Mouse (Mus musculus) urinary bladder, postnatal 36 days (tissue): Measurements from ENCODE around the gene Pcif1.

Source experiments
- DNase-seq, 2 experiments: peaks; one replicate each; pipeline ENCODE4 v3.0.0; 2022; ENCODE audit warnings: low spot score in 2 of 2, mixed read lengths in 1 of 2

Pcif1 gene

GRCm38 (mm10) chr2:164918325-164918724, 39.2 kb downstream of the Pcif1 start:
- no peak for DNase-seq

GRCm38 (mm10) chr2:164921984-164922383, 42.9 kb downstream of the Pcif1 start:
- no peak for DNase-seq

- DNase-seq = no peak
Observed at GRCm38 (mm10) chr2:164923291-164923690, 44.2 kb downstream of the Pcif1 start.

GRCm38 (mm10) chr2:164924100-164924857, 45.2 kb downstream of the Pcif1 start:
- DNase-seq = peak; percentile 85 to 88

- DNase-seq = no peak
Observed at GRCm38 (mm10) chr2:164930706-164931581, 51.8 kb downstream of the Pcif1 start.

- no peak for DNase-seq
Observed at GRCm38 (mm10) chr2:164933534-164933933, 54.4 kb downstream of the Pcif1 start.

- DNase-seq = no peak
Observed at GRCm38 (mm10) chr2:164935991-164936390, 56.9 kb downstream of the Pcif1 start.

GRCm38 (mm10) chr2:164938146-164939091, 59.3 kb downstream of the Pcif1 start:
- no peak for DNase-seq

- no peak for DNase-seq
Observed at GRCm38 (mm10) chr2:164939106-164939505, 60.0 kb downstream of the Pcif1 start.

GRCm38 (mm10) chr2:164940140-164940830, 61.2 kb downstream of the Pcif1 start, which contains the start of gene Mmp9:
Gene Mmp9, plus strand, starts transcription at chr2:164940780.
- no peak for DNase-seq

GRCm38 (mm10) chr2:164942692-164943290, 63.7 kb downstream of the Pcif1 start:
- no peak for DNase-seq
